In the genomic region with DNA sequence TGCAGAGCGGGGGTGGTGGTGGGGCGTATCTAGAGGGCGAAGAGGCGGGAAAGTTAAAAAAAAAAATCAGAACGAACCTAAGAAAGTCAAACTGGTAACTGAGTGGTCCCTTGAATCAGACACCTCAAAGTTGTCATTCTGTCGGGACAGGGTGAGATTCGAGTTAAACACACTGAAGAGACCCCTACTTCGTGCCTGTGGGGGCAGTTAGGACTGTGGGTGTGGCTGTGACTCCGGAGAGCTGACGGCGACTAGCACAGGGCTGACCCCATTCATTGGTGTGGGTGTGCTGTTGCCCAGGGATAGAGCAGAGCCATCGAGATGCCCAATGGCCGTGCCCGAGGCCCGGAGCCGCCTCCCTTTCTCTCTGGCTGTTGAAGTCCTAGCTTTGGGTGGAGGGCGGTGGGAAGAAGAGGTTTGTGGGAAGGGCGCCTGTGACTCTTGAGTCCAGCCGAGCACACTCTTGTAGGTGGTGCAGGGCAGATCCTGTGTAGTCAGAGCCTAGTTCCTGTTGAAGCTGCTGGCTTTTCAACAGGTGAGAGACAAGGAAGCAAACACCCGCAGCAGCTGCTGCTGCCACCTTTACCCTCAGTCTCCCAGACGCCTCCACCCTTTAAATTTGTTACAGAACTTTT, we compare ENCODE assay signal across 8 mouse cellular contexts. TPM values are rescaled to one million over a fixed set of nuclear protein-coding genes. Genes with fewer than 3 reads are reported as not detected.
DNase-seq lines count a peak whose midpoint lies in the region; ATAC-seq and TF ChIP-seq lines count a peak whose summit lies in the region.

No protein-coding gene starts in this region.

- H3K4me3 ChIP-seq in ES-E14 (ENCODE audit: insufficient read depth in 1 of 2, low read depth in 1 of 2, low read length in 2 of 2, poor library complexity in 1 of 2, severe bottlenecking in 1 of 2), result peak overlapping the region; percentile 68 to 93
- peak overlapping the region; percentile 67 for H3K4me3 ChIP-seq in forebrain, embryonic 14.5 days (ENCODE audit: low read depth, low read length)
- peak overlapping the region; percentile 66 for H3K4me3 ChIP-seq in neural tube, embryonic 13.5 days

- WGBS in forebrain, embryonic 14.5 days, result 2% methylated on average over 21 of the region's 21 CpGs
- WGBS in large intestine, adult 2 months, result 4% methylated on average over 21 of the region's 21 CpGs
- 3% methylated on average over 21 of the region's 21 CpGs for WGBS in neural tube, embryonic 13.5 days

- DNase-seq in heart, adult 11 months, result peak; percentile 88
- DNase-seq in heart, adult 9 months (ENCODE audit: low spot score in 2 of 2), result no peak
- DNase-seq in ES-E14 (ENCODE audit: low read depth, low spot score), result no peak
- peak; percentile 19 for DNase-seq in forebrain, embryonic 14.5 days (ENCODE audit: low spot score)
- peak; percentile 43 for DNase-seq in large intestine, adult 2 months (ENCODE audit: low read depth, low spot score)
- DNase-seq in ovary, postnatal 36 days (ENCODE audit: low spot score), result no peak
- no peak for DNase-seq in right cerebral cortex, postnatal 25 days

- H3K27ac ChIP-seq in ES-E14 (ENCODE audit: insufficient read depth, low read depth, low read length, poor library complexity, severe bottlenecking), result no peak overlapping the region
- H3K27ac ChIP-seq in forebrain, embryonic 14.5 days (ENCODE audit: low read depth, low read length), result no peak overlapping the region
- no peak overlapping the region for H3K27ac ChIP-seq in neural tube, embryonic 13.5 days (replicated peaks)

- in situ Hi-C loops in ES-E14 (cut with MboI; ENCODE audit: low sequenced_read_pairs in 2 of 2, unreplicated experiment in 2 of 2), result no loop called here

- ATAC-seq in forebrain, embryonic 14.5 days, result 0 out of 2 replicates have a peak, but pooled peaks have one; percentile 33
- peak; percentile 72 for ATAC-seq in neural tube, embryonic 13.5 days (ENCODE audit: low read depth)

- peaks cover 0 to 10% of the 10 kb centered on the region in 2 experiments; a peak in 2 of 4 replicates for H3K4me1 ChIP-seq in ES-E14 (ENCODE audit: control insufficient read depth in 2 of 2, insufficient read depth in 2 of 2, low read length in 2 of 2, poor library complexity in 1 of 2)
- peaks cover 5% of the 10 kb centered on the region for H3K4me1 ChIP-seq in forebrain, embryonic 14.5 days (ENCODE audit: control insufficient read depth, insufficient read depth, low read length)
- H3K4me1 ChIP-seq in neural tube, embryonic 13.5 days (replicated peaks), result peaks cover 25% of the 10 kb centered on the region

- H3K9me3 ChIP-seq in ES-E14 (ENCODE audit: control insufficient read depth, insufficient read depth, low read depth, low read length), result no peaks in the 10 kb centered on the region
- H3K9me3 ChIP-seq in forebrain, embryonic 14.5 days (replicated peaks; ENCODE audit: control insufficient read depth, low read length), result no peaks in the 10 kb centered on the region
- no peaks in the 10 kb centered on the region for H3K9me3 ChIP-seq in neural tube, embryonic 13.5 days

- peak overlapping the region; percentile 61; the same call in 1 of the 2 replicates for H3K9ac ChIP-seq in ES-E14 (ENCODE audit: insufficient read depth, low read depth, low read length, poor library complexity, severe bottlenecking)
- H3K9ac ChIP-seq in forebrain, embryonic 14.5 days (ENCODE audit: low read length), result peak overlapping the region; percentile 66
- peak overlapping the region; percentile 81 for H3K9ac ChIP-seq in neural tube, embryonic 13.5 days

- H3K27me3 ChIP-seq in forebrain, embryonic 14.5 days (replicated peaks; ENCODE audit: control insufficient read depth, insufficient read depth, low read length), result peaks cover 14% of the 10 kb centered on the region
- H3K27me3 ChIP-seq in neural tube, embryonic 13.5 days, result peaks cover 43% of the 10 kb centered on the region

- no peaks in the 10 kb centered on the region for H3K36me3 ChIP-seq in ES-E14 (ENCODE audit: control insufficient read depth, insufficient read depth, low read length, poor library complexity, severe bottlenecking)
- no peaks in the 10 kb centered on the region for H3K36me3 ChIP-seq in forebrain, embryonic 14.5 days (ENCODE audit: control insufficient read depth, insufficient read depth, low read length)
- no peaks in the 10 kb centered on the region for H3K36me3 ChIP-seq in neural tube, embryonic 13.5 days

- peak overlapping the region; percentile 99 for H3K4me2 ChIP-seq in forebrain, embryonic 14.5 days (ENCODE audit: low read length)
- peak overlapping the region; percentile 98 for H3K4me2 ChIP-seq in neural tube, embryonic 13.5 days

TF ChIP-seq in ES-E14, 5 proteins besides CTCF, POLR2A, EP300 and RAD21:
- TF ChIP-seq ZC3H11A (IDR thresholded peaks at IDR 0.05; ENCODE audit: borderline replicate concordance, low read depth, low read length), result no peak
- no peak for TF ChIP-seq MAFK (IDR thresholded peaks at IDR 0.05; ENCODE audit: insufficient read depth, low read depth, low read length)
- TF ChIP-seq HCFC1 (IDR thresholded peaks at IDR 0.05; ENCODE audit: borderline replicate concordance, insufficient read depth, low read length), result no peak
- TF ChIP-seq ZNF384 (IDR thresholded peaks at IDR 0.05; ENCODE audit: low read depth, low read length), result no peak
- TF ChIP-seq CHD2 (IDR thresholded peaks at IDR 0.05; ENCODE audit: low read depth, low read length), result no peak
TF ChIP-seq in ES-E14: peak in this region for 0.

RNA-seq across cellular contexts. Expression of a gene that starts 0.8 kb away (rescaled TPM):
- 4.9 and 9.5 TPM in 2 replicates for total RNA-seq in ES-E14 (2012; rRNA removed)
- 0.62 and 1.3 TPM in 2 replicates for polyA plus RNA-seq in forebrain, embryonic 14.5 days (2014; fragmentation: Nextera tagmentation; extraction: Ambion mirVana)
- 27.5 and 29.4 TPM in 2 replicates for polyA plus RNA-seq in large intestine, adult 2 months (2012; rRNA removed)
- polyA plus RNA-seq in neural tube, embryonic 13.5 days (2015; fragmentation: Nextera tagmentation; extraction: Ambion mirVana), result 1.1 and 1.2 TPM in 2 replicates

RNA-seq across cellular contexts. Expression of a gene that starts 35.3 kb away (rescaled TPM):
- total RNA-seq in ES-E14 (2012; rRNA removed), result 0.89 and 1.7 TPM in 2 replicates
- 2.2 and 3.2 TPM in 2 replicates for polyA plus RNA-seq in forebrain, embryonic 14.5 days (2014; fragmentation: Nextera tagmentation; extraction: Ambion mirVana)
- polyA plus RNA-seq in large intestine, adult 2 months (2012; rRNA removed), result 2.3 and 3.0 TPM in 2 replicates
- 4.4 and 4.8 TPM in 2 replicates for polyA plus RNA-seq in neural tube, embryonic 13.5 days (2015; fragmentation: Nextera tagmentation; extraction: Ambion mirVana)

Comparison
In these comparisons a context has a peak if more than half of its experiments do, and no peak if none do; other contexts are left out.
1. DNase-seq: peak in heart, adult 11 months (single experiment), forebrain, embryonic 14.5 days (single experiment) and large intestine, adult 2 months (single experiment); none in heart, adult 9 months (0 of 2), ES-E14 (single experiment), ovary, postnatal 36 days (single experiment) and right cerebral cortex, postnatal 25 days (single experiment).
2. RNA of a gene that starts 0.8 kb away (polyA plus RNA-seq): 27.5 to 29.4 TPM in large intestine, adult 2 months; 1.1 to 1.2 TPM in neural tube, embryonic 13.5 days and 0.62 to 1.3 TPM in forebrain, embryonic 14.5 days; every median in the first group is over 10 times any median in the second.
3. Peak in every context shown above with its lines, with median percentiles within 50 percentile points of each other: H3K4me3 ChIP-seq and H3K9ac ChIP-seq.